Mouse (Mus musculus) brain, embryonic 14.5 days (tissue): ENCODE results near the gene Glb1.

Experiments
- CTCF ChIP-seq: fragments of 200-500 bp; IDR thresholded peaks from 2 replicates; pipeline ENCODE4 v1.5.1; 2012; ENCODE audit warnings: inconsistent platforms, mild to moderate bottlenecking, moderate library complexity, borderline replicate concordance; ENCODE audit not compliant: insufficient read depth, insufficient read length; ENCODE audit errors: extremely low read depth
- POLR2A ChIP-seq: fragments of 200-500 bp; IDR thresholded peaks from 2 replicates; pipeline ENCODE4 v1.6.1; 2012; ENCODE audit warnings: mild to moderate bottlenecking, inconsistent platforms, borderline replicate concordance; ENCODE audit not compliant: poor library complexity, insufficient read depth, insufficient read length, severe bottlenecking; ENCODE audit errors: extremely low read depth

GRCm38 (mm10) chr9:114435668-114436067 is 34.8 kb downstream of the Glb1 start:
- TF ChIP-seq POLR2A, result no peak
- TF ChIP-seq CTCF, result no peak
